Mouse (Mus musculus): ENCODE measurements around the gene Cadps2.

- no peak for TF ChIP-seq POLR2A (IDR thresholded peaks at IDR 0.05; ENCODE audit: low read depth, low read length)
- TF ChIP-seq CTCF (IDR thresholded peaks at IDR 0.05; ENCODE audit: borderline replicate concordance, insufficient read depth, low read length): no peak
These were observed 550.5 kb downstream of the Cadps2 start for GRCm38 (mm10) chr6:23288752-23289151.
